Mouse (Mus musculus) hindbrain, embryonic 10.5 days (tissue): ENCODE results near the gene Acvr2a. TPM values are rescaled to one million over a fixed set of nuclear protein-coding genes. Genes with fewer than 3 reads are reported as not detected.

ENCODE experiments used
- DNase-seq: peaks from one replicate; pipeline ENCODE4 v3.0.0-alpha.2; 2017; ENCODE audit warnings: low spot score
- H3K27ac ChIP-seq: fragments of 300-500 bp; sonication (generic); 2 replicates; pipeline ENCODE4 v1.5.1; 2016; ENCODE audit warnings: mild to moderate bottlenecking, moderate library complexity
- H3K27me3 ChIP-seq: fragments of 300-500 bp; sonication (generic); 2 replicates; pipeline ENCODE4 v1.6.1; 2016; ENCODE audit warnings: mild to moderate bottlenecking; ENCODE audit not compliant: poor library complexity, insufficient read depth, severe bottlenecking
- H3K36me3 ChIP-seq: fragments of 300-500 bp; sonication (generic); 2 replicates; pipeline ENCODE4 v1.6.1; 2016; ENCODE audit warnings: mild to moderate bottlenecking, moderate library complexity
- H3K4me1 ChIP-seq: fragments of 300-500 bp; sonication (generic); replicated peaks from 2 replicates; pipeline ENCODE4 v1.6.1; 2016; ENCODE audit warnings: mild to moderate bottlenecking
- H3K4me3 ChIP-seq: fragments of 300-500 bp; sonication (generic); 2 replicates; pipeline ENCODE4 v1.5.1; 2016; ENCODE audit warnings: mild to moderate bottlenecking, moderate library complexity
- H3K9me3 ChIP-seq: fragments of 300-500 bp; sonication (generic); 2 replicates; pipeline ENCODE4 v1.6.1; 2016; ENCODE audit warnings: mild to moderate bottlenecking, moderate library complexity
- WGBS: fragments of 180-500 bp; shearing (Covaris S2); methylation state at CpG from one replicate; pipeline ENCODE4 v1.1.7; 2016; 5-methylcytosine and 5-hydroxymethylcytosine counted together
- polyA plus RNA-seq: library from polyadenylated mRNA; unstranded; fragments of >200 nt; fragmentation: Nextera tagmentation; extraction: Ambion mirVana; gene quantifications from 2 replicates; pipeline ENCODE4 v1.2.1, GENCODE M21; 2016

The Acvr2a gene
- polyA plus RNA-seq, result 22.0 and 22.9 TPM in 2 replicates

- no peaks in the 10 kb centered on the region for H3K9me3 ChIP-seq
- WGBS, result under 1% methylated on average over 98 of the region's 105 CpGs
Observed at GRCm38 (mm10) chr2:48813371-48814222, at the start of gene Acvr2a. Gene Acvr2a, plus strand, starts transcription at chr2:48814109.

GRCm38 (mm10) chr2:48766513-48766912 is 47.4 kb upstream of the Acvr2a start:
- Histone ChIP-seq H3K4me1 (no peaks in the 10 kb centered on the region), H3K27ac (no peak overlapping the region), H3K4me3 (no peak overlapping the region), H3K9me3 (no peaks in the 10 kb centered on the region), H3K36me3 (no peaks in the 10 kb centered on the region), H3K27me3 (no peaks in the 10 kb centered on the region)
- DNase-seq, result no peak
- 93% methylated on average over 5 of the region's 5 CpGs for WGBS

More at GRCm38 (mm10) chr2:48813371-48814222, at the start of gene Acvr2a:
- peak within 1 kb of the TSS; percentile 97 for H3K27ac ChIP-seq
- H3K27me3 ChIP-seq, result no peaks in the 10 kb centered on the region
- no peaks in the 10 kb centered on the region for H3K36me3 ChIP-seq
- peak within 1 kb of the TSS; percentile 83 for H3K4me3 ChIP-seq
- DNase-seq, result peak; percentile 91
- peaks cover 28% of the 10 kb centered on the region for H3K4me1 ChIP-seq

GRCm38 (mm10) chr2:48767778-48768177 is 46.1 kb upstream of the Acvr2a start:
- Histone ChIP-seq H3K9me3 (no peaks in the 10 kb centered on the region), H3K27me3 (no peaks in the 10 kb centered on the region), H3K36me3 (no peaks in the 10 kb centered on the region), H3K4me1 (no peaks in the 10 kb centered on the region), H3K27ac (no peak overlapping the region), H3K4me3 (no peak overlapping the region)
- no peak for DNase-seq
- 94% methylated on average over 2 of the region's 2 CpGs for WGBS

- WGBS, result 93% methylated on average over 2 of the region's 2 CpGs
Observed at GRCm38 (mm10) chr2:48768219-48768618, 45.7 kb upstream of the Acvr2a start.

GRCm38 (mm10) chr2:48770100-48770499 is 43.8 kb upstream of the Acvr2a start:
- Histone ChIP-seq H3K4me1 (no peaks in the 10 kb centered on the region), H3K9me3 (no peaks in the 10 kb centered on the region), H3K27me3 (no peaks in the 10 kb centered on the region), H3K36me3 (no peaks in the 10 kb centered on the region), H3K4me3 (no peak overlapping the region), H3K27ac (no peak overlapping the region)
- WGBS, result 85% methylated on average over 7 of the region's 7 CpGs
- no peak for DNase-seq

More at GRCm38 (mm10) chr2:48768219-48768618, 45.7 kb upstream of the Acvr2a start:
- DNase-seq, result no peak
- H3K36me3 ChIP-seq, result no peaks in the 10 kb centered on the region
- no peak overlapping the region for H3K4me3 ChIP-seq
- no peak overlapping the region for H3K27ac ChIP-seq
- H3K4me1 ChIP-seq, result no peaks in the 10 kb centered on the region
- H3K9me3 ChIP-seq, result no peaks in the 10 kb centered on the region
- no peaks in the 10 kb centered on the region for H3K27me3 ChIP-seq

- Histone ChIP-seq H3K4me3 (no peak overlapping the region), H3K27ac (no peak overlapping the region), H3K4me1 (no peaks in the 10 kb centered on the region), H3K36me3 (no peaks in the 10 kb centered on the region), H3K9me3 (no peaks in the 10 kb centered on the region), H3K27me3 (no peaks in the 10 kb centered on the region)
- DNase-seq, result no peak
- WGBS, result 92% methylated on average over 3 of the region's 3 CpGs
Observed at GRCm38 (mm10) chr2:48770634-48771033, 43.3 kb upstream of the Acvr2a start.

GRCm38 (mm10) chr2:48775281-48775680 is 38.6 kb upstream of the Acvr2a start:
- no peaks in the 10 kb centered on the region for H3K36me3 ChIP-seq
- H3K4me3 ChIP-seq, result no peak overlapping the region
- WGBS, result 88% methylated on average over 3 of the region's 3 CpGs
- no peak overlapping the region for H3K27ac ChIP-seq
- H3K9me3 ChIP-seq, result no peaks in the 10 kb centered on the region
- H3K27me3 ChIP-seq, result no peaks in the 10 kb centered on the region
- no peak for DNase-seq
- H3K4me1 ChIP-seq, result no peaks in the 10 kb centered on the region

GRCm38 (mm10) chr2:48788901-48789300 is 25.0 kb upstream of the Acvr2a start:
- WGBS, result 81% methylated on average over 3 of the region's 3 CpGs
- Histone ChIP-seq H3K27me3 (no peaks in the 10 kb centered on the region), H3K4me1 (no peaks in the 10 kb centered on the region), H3K36me3 (no peaks in the 10 kb centered on the region), H3K27ac (no peak overlapping the region), H3K4me3 (no peak overlapping the region), H3K9me3 (peaks cover 7% of the 10 kb centered on the region; the same call in 1 of the 2 replicates)
- no peak for DNase-seq

- Histone ChIP-seq H3K4me1 (peaks cover 28% of the 10 kb centered on the region), H3K27ac (peak overlapping the region; percentile 97), H3K4me3 (peak overlapping the region; percentile 83), H3K9me3 (no peaks in the 10 kb centered on the region), H3K27me3 (no peaks in the 10 kb centered on the region), H3K36me3 (no peaks in the 10 kb centered on the region)
- DNase-seq, result peak; percentile 58
- WGBS, result under 1% methylated on average over 76 of the region's 76 CpGs
Observed at GRCm38 (mm10) chr2:48814223-48815038, 522 bp downstream of the Acvr2a start.

GRCm38 (mm10) chr2:48815039-48815590 is 1.2 kb downstream of the Acvr2a start:
- H3K4me1 ChIP-seq, result peaks cover 28% of the 10 kb centered on the region
- no peak for DNase-seq
- H3K27ac ChIP-seq, result peak overlapping the region; percentile 97
- H3K9me3 ChIP-seq, result no peaks in the 10 kb centered on the region
- 6% methylated on average over 15 of the region's 15 CpGs for WGBS
- H3K27me3 ChIP-seq, result no peaks in the 10 kb centered on the region
- H3K36me3 ChIP-seq, result no peaks in the 10 kb centered on the region
- H3K4me3 ChIP-seq, result peak overlapping the region; percentile 83

- no peak for DNase-seq
- Histone ChIP-seq H3K27ac (peak overlapping the region; percentile 97), H3K4me1 (peaks cover 28% of the 10 kb centered on the region), H3K9me3 (no peaks in the 10 kb centered on the region), H3K4me3 (peak overlapping the region; percentile 83), H3K36me3 (no peaks in the 10 kb centered on the region), H3K27me3 (no peaks in the 10 kb centered on the region)
- WGBS, result 26% methylated on average over 9 of the region's 9 CpGs
Observed at GRCm38 (mm10) chr2:48816141-48817028, 2.5 kb downstream of the Acvr2a start.

- no peak overlapping the region for H3K27ac ChIP-seq
- H3K4me1 ChIP-seq, result no peaks in the 10 kb centered on the region
- H3K4me3 ChIP-seq, result no peak overlapping the region
- 91% methylated on average over 2 of the region's 2 CpGs for WGBS
- no peaks in the 10 kb centered on the region for H3K36me3 ChIP-seq
- DNase-seq, result no peak
- H3K9me3 ChIP-seq, result no peaks in the 10 kb centered on the region
- H3K27me3 ChIP-seq, result no peaks in the 10 kb centered on the region
Observed at GRCm38 (mm10) chr2:48825878-48826277, 12.0 kb downstream of the Acvr2a start.
